Mouse (Mus musculus): ENCODE measurements around the gene Saa2. TPM values are rescaled to one million over a fixed set of nuclear protein-coding genes. Genes with fewer than 3 reads are reported as not detected.
A peak's percentile ranks its signal among the peaks of the same experiment; 100 is the strongest.
"Not testable (repeated sequence)": the region's sequence is repeated elsewhere in the genome, so short reads cannot be mapped to it uniquely, and the experiment has no call there.

Saa2 gene
- 0.12 TPM in 1 of 2 replicates, not detected in the other for polyA plus RNA-seq (2012; rRNA removed)

- no peak for DNase-seq (ENCODE audit: extremely low spot score in 1 of 2, low spot score in 1 of 2)
These were observed at the start of gene Saa2 for GRCm38 (mm10) chr7:46751490-46751889. TSS of gene Saa2 (plus strand) at chr7:46751790.

DNA sequence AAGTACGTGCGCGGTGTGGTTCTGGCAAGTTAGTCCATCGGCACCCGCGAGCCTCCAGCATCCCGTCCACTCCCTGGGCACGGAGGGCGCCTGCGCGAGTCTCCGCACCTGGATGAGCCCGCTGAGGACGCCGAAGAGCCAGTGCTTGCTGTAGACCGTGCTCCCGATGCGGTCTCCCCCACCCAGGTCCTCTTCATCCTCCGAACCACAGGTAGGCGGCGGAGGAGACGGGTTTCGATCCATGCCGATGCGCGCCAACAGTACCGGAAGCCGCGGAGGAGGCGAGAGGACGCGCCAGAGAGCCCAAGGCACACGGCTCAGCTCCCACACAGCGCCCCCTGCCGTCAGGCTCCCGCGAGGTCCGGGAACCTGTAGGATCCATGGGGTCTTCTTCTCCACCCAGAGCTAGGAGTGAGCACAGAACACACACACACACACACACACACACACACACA, 41.2 kb upstream of the Saa2 start, which contains the start of gene Saal1:
Gene Saal1 (minus strand): TSS at position 291 of the 455 bp plus-strand sequence.
- peak; percentile 49 to 86 for DNase-seq (ENCODE audit: extremely low spot score in 1 of 2, low spot score in 1 of 2)

GRCm38 (mm10) chr7:46712250-46712649, 39.3 kb upstream of the Saa2 start:
- DNase-seq (ENCODE audit: extremely low spot score in 1 of 2, low spot score in 1 of 2): no peak

DNA sequence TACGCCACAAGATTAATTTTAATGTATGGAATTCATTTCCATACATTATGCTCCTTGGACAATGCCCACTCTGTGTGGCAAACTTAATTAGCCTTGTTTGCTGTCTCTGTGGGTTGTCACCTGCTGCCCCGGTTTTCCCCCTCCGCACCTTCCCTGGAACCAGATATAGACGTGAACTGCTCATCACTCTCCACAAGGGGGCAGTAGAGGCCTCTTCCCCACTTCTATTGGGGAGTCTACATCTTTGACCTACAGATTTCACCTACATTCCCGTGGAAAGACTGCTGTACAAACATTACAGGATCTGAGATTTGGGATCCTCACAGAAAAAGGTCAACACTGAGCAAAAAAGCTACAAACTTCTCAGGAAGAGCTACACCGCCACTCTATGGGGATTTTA, 37.1 kb upstream of the Saa2 start:
- peak in 1 of 2 experiments; percentile 81 for DNase-seq (ENCODE audit: extremely low spot score in 1 of 2, low spot score in 1 of 2)

DNA sequence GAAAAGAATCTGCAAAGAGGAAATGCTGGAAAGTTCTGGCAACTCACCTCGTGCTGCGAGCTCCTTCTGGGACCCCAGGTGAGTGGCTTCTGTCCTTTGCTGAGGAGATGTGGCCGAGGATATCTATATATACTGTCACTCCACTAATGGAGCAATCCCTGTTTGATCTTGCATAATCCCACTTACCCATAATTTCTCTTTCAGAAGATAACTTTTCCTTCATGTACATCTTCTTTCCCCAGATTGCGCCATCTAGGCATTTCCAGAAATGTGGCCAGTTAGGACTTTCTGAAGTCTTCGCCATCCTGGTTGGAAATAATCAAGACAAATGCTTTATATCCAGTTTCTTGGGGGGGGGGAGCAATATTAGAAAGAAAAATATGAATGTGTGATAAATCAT, 36.0 kb upstream of the Saa2 start, which contains the start of gene Saa3:
Gene Saa3 (minus strand): TSS at position 101 of the 400 bp plus-strand sequence.
- DNase-seq (ENCODE audit: extremely low spot score in 1 of 2, low spot score in 1 of 2): no peak

DNA sequence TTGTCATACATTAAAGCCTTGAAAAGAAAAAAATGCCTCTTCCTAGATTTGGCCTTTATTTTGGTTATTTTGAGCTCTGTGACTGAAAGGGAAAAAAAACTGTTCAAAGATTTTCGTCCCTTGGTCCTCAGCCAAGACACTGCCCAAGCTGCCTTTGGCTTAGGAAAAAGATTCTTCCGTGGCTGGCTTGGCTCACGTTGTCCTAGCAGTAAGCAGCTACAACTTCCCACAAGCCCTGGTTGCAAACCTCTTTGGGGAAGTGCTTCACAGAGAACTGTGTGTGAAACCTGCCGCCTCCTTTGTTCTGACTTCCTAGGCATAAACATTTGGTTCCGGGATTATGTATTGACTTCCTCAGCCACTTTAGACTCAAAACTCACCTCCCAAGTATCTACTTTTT, 34.7 kb upstream of the Saa2 start:
- no peak for DNase-seq (ENCODE audit: extremely low spot score in 1 of 2, low spot score in 1 of 2)

- DNase-seq (ENCODE audit: extremely low spot score in 1 of 2, low spot score in 1 of 2): no peak
These were observed 32.9 kb upstream of the Saa2 start for GRCm38 (mm10) chr7:46718591-46719270.

DNA sequence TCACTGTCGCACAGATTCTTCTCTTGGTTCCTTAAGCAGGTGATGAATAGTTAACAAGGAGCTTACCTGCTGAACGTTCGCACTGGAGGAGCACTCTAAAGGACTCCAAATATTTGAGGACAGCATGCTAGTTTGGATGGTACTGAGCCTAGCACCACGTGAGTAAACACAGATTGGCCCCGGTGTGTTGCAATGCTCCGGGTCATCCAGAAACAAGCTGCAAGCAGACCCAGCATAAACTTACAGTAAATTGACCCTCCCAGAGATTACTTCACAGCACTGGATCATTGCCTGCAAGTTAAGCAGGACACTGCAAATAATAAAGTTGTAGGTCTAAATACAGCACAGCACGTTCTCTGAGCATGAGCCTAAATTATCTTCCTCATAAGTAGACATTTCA, 32.1 kb upstream of the Saa2 start:
- no peak for DNase-seq (ENCODE audit: extremely low spot score in 1 of 2, low spot score in 1 of 2)

- no peak for DNase-seq (ENCODE audit: extremely low spot score in 1 of 2, low spot score in 1 of 2)
These were observed 31.1 kb upstream of the Saa2 start for GRCm38 (mm10) chr7:46720460-46720859.

- DNase-seq (ENCODE audit: extremely low spot score in 1 of 2, low spot score in 1 of 2): no peak
These were observed 28.2 kb upstream of the Saa2 start for GRCm38 (mm10) chr7:46723354-46723753.

DNA sequence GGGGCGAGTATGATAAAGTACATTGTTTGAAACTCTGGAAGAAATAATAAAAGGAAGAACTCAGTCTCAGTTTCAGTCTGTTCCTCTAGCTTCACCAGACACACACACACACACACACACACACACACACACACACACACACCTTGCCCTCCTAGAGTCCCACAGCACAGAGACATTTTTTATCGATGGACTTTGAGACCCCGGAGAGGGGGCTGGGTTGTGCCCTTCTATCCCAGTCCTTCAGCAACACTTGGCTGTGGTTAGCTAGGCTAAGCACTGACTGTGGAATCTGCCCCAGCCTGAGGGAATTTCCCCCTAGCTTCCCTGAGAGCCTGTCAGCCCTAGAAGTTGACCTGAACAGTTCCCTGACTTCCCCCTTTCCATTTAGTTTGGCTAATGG, 27.7 kb upstream of the Saa2 start:
- no peak for DNase-seq (ENCODE audit: extremely low spot score in 1 of 2, low spot score in 1 of 2)

- DNase-seq (ENCODE audit: extremely low spot score in 1 of 2, low spot score in 1 of 2): peak in 1 of 2 experiments; percentile 55
These were observed 27.2 kb upstream of the Saa2 start for GRCm38 (mm10) chr7:46724396-46724795.

- no peak for DNase-seq (ENCODE audit: extremely low spot score in 1 of 2, low spot score in 1 of 2)
These were observed 24.0 kb upstream of the Saa2 start for GRCm38 (mm10) chr7:46727584-46727983.

DNA sequence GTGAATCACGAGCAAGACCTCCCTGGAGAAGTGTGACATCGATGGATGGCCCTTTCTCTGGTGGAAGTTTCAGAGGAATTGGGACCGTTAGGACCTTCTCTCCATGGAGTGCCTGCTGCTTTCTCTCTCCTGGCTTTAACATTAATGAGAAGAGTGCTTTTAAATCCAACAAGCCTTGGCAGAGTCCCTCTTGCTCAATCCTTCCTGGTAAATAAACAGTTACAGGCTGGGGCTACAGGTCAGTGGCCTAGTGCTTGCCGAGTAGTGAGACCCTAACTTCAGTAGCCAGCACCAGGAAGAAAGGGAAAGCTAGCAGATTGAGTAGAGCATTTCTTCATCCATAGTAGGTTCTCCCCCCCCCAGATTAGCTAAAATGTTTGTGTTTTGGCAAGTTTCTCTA, 19.1 kb upstream of the Saa2 start, which contains the start of gene Saa4:
Gene Saa4 (minus strand): TSS at position 146 of the 400 bp plus-strand sequence.
- no peak for DNase-seq (ENCODE audit: extremely low spot score in 1 of 2, low spot score in 1 of 2)

GRCm38 (mm10) chr7:46734983-46735382, 16.6 kb upstream of the Saa2 start:
- no peak for DNase-seq (ENCODE audit: extremely low spot score in 1 of 2, low spot score in 1 of 2)

GRCm38 (mm10) chr7:46738561-46739460, 12.8 kb upstream of the Saa2 start:
- no peak for DNase-seq (ENCODE audit: extremely low spot score in 1 of 2, low spot score in 1 of 2)

DNA sequence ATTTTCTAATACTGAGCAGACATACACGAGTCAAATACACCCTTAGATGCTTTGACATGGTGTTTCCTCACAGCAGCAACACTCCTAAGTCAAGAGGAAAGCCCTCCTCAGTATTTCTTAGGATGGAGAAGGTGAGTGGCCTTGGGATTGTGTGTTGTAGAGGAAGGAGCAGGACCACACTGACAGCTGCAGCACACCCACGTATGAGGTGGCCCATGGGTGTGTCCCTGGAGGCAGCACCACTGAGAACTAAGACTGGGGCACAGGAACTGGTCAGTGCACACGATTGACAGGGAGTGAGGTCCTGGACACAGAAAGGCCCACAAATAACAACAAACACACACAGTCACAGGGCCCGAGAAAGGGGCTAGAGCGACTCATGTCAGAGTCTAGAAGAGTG, 11.5 kb upstream of the Saa2 start:
- not testable (repeated sequence) for DNase-seq (ENCODE audit: extremely low spot score in 1 of 2, low spot score in 1 of 2)

DNA sequence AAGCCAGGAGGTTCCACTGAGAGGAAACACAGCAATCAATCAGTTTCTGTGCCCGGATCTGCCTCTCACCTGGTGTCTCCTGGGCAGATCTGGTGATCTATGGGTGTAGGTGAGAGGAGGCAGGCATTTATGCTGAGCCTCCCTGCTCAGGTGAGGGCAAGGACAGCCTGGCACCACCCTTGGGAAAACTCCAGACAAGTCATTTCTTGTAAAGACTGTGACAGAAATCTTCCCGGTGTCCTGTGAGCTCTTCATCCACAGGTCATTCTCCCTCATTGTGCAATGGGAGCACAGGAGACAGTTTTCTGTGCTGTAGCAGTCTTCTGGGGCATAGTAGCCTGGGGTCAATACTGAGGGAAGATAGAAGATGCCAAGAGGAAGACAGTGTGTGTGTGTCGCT, 8.7 kb upstream of the Saa2 start, which contains the start of gene Saa1:
Gene Saa1 (minus strand): TSS at position 101 of the 400 bp plus-strand sequence.
- DNase-seq (ENCODE audit: extremely low spot score in 1 of 2, low spot score in 1 of 2): not testable (repeated sequence)

DNA sequence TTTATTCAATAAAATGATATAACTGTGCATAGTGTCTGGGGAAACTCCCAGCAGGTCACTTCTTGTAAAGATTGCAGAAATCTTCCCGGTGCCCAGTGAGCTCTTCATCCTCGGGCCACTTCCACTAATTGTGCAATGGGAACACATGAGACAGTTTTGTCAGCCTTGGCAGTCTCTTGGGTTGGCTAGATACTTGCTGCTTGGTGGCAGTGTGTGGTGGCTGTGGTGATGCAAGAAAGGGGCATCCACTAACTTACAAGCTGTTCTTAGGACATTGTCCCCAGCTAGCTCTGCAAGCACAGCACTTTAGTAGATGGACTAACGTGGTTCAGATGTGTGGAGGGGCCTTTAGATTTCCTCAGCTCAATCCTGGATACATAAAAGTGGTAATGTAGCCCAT, 5.8 kb upstream of the Saa2 start:
- DNase-seq (ENCODE audit: extremely low spot score in 1 of 2, low spot score in 1 of 2): no peak

DNA sequence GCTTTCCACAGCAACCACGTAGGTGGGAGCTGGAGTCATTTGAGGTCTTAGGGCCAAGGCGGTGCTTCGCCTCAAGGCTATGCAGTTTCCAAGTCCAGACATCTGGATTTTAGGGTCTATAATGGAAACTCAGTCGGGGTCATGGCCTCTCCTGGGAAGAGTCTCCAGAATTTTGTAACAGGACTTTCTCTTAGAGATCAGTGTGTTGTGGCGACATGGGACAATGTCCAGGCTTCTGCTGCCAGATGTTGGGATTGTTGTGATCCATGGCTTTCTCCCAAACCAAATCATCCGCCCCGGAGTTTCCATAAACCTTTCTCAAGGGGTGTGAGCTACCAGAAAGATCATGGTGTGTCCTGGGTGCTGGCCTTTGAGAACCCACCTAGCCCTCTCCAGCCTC, 5.2 kb upstream of the Saa2 start:
- DNase-seq (ENCODE audit: extremely low spot score in 1 of 2, low spot score in 1 of 2): no peak

GRCm38 (mm10) chr7:46748459-46748858, 3.1 kb upstream of the Saa2 start:
- DNase-seq (ENCODE audit: extremely low spot score in 1 of 2, low spot score in 1 of 2): no peak
